Mouse (Mus musculus) c-Kit-positive CD71-positive TER-119-positive erythroid progenitor cells, embryonic 14.5 days (primary cell): Measurements from ENCODE around the gene Fbxo33.
"Not testable (repeated sequence)": the region's sequence is repeated elsewhere in the genome, so short reads cannot be mapped to it uniquely, and the experiment has no call there.

ENCODE experiments used
- DNase-seq: peaks from one replicate; pipeline ENCODE4 v3.0.0-alpha.2; 2013; ENCODE audit warnings: low spot score

Gene Fbxo33

DNA sequence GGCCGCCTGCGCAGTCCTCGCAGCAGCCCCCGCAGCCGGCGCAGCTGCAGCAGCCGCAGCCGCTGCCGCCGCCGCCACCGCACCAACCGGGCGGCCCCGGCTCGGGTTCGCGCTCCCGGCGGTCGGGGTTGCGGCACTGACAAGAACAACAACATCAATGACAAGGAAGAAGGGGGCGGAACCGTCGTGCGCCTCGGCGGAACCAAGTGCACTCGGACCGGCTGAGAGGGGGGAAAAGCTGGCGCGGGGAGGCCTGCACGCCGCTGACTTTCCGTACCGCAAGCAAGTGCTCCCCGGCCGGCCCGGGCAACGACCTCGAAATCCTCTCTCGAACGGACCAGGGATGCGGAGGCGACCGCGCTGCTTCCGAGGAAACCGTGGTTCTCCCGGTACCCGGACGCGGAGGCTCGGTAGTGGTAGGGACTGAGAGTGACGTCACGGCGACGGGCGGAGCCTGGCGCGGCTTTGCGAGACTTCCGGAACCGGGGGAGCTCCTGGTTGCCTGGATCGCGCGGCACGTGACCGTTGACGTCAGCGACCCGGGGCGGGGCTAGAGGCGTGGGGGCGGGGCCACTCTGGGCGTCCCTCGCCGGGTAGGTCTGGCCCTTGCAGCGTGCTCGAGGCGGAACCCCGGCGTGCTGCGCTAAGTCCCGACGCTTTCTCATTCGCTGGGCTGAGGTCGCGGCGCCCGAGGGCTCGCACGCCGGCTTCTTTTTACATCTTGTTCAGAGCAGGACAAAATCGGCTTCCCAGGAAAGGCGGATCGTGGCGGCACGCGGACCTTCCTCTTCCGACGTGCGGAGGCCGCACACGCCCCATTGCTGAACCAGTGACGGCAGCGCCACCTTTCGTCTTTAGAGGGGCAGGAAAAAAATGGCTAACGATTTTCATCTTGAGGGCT is at the start of gene Fbxo33:
Fbxo33 (minus strand) TSS at position 401 of the 901 bp plus-strand sequence.
- DNase-seq, result peak; percentile 96

DNA sequence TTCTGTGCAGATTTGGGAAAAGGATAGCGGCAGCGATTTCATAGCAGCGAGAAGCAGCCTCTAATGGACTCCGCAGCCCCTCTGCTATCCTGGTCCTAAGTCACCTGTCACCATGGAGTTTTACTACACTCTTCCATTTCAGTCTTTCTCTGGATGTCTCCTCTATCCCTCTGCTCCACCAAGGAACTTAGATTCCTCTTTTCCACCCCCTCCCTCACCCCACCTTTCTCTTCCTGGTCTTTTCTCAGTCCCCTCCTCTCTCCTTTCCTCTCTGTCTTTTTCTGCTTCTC is 46.4 kb upstream of the Fbxo33 start:
- DNase-seq, result no peak

DNA sequence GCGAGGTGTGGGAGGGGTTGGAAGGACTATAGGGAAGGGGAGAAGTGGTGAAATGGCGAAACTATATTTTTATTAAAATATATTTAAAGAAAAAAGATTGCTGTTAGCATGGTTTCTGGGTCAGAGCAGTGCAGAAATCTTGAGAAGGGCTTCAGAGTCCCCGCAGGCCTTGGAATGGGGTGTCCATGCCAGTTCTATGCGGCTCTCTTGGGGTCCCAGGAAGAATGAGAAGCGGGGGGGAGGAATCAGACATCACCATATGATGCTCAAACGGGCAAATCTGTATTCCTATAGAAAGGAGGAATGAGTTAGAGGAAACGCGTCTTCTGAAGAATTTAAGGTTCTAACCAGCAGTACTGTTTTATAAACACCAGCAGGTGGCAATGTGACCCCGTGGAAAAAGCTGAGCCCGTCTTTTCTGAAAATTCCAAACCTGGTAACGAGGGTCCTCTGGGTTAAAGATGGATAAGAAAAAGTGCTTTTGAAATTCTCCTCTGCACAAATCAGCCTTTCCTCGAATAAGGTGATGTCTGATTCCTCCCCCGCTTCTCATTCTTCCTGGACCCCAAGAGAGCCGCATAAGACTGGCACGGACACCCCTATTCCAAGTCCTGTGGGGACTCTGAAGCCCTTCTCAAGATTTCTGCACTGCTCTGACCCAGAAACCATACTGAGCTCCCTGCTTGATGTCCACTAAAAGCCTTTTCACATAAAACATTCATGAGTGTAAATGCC is 45.8 kb upstream of the Fbxo33 start:
- no peak for DNase-seq

DNA sequence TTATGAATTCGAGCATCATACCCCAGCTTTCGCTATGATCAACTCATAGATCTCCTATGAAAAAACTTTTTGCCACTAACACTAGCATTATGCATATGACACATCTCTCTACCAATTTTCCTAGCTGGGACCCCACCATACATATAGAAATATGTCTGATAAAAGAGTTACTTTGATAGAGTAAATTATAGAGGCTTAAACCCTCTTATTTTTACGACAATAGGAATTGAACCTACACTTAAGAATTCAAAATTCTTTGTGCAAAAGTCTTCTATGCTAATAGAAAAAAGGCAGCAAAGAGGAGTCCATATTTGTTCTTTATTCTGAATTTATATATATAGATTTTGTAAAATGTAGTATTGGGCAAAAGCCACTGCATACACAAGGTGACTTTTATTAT is 43.3 kb upstream of the Fbxo33 start:
- no peak for DNase-seq

DNA sequence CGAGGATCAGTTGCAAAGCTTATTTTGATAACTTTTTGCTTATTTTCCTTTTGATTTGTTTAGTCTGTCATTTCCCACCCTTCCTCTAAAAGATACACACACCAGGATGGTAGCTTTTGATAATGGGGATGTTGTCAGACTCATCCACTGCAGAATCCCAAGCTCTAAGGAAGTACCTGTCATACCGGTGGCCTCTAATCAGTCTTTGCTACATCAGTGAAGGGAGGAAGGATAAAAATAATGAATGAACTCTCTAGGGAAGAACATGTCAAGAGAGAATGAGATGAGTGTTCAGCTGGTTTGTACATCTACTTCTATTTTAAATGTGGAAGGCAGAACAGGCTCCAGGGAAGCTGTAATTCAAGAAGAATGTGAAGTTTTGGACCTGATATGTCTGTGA is 41.3 kb upstream of the Fbxo33 start:
- no peak for DNase-seq

DNA sequence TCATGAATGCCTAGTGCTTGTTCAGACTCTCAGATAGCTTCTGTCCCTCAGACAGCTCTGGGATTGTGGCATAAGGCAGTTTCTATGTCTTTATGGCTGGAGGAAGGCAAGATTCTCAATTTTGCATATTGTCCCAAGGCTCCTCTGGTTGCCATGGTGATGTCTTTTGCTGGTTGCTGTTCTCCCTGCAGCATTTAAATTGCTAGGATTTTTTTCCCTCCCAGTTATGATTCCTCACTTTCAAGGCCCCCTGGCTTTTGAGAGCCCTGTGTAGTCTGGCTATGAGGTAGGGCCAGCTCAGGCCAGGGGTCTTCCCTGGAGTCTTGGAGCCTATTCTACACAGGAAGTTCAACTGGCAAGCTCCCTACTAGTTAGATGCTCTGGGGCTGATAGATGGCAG is 40.8 kb upstream of the Fbxo33 start:
- DNase-seq, result no peak

DNA sequence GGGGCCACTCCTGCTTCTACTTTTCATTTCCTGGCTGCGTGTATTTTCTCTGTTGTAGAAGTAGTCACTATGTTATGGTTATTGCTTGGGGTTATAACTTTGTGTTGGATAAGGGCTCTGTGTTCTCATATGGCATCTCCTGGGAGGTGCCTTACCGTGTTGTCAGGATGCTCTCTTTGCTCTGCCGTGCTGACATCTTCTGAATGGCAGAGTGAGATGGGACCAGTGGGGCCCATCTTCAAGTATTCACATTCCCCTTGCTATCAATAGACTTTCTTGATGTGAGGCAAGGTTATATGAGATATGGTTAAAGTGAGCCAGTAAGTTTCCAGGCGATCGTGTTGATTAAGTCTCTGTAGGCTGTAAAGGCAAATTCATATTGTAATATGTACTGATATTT is 39.5 kb upstream of the Fbxo33 start:
- no peak for DNase-seq

DNA sequence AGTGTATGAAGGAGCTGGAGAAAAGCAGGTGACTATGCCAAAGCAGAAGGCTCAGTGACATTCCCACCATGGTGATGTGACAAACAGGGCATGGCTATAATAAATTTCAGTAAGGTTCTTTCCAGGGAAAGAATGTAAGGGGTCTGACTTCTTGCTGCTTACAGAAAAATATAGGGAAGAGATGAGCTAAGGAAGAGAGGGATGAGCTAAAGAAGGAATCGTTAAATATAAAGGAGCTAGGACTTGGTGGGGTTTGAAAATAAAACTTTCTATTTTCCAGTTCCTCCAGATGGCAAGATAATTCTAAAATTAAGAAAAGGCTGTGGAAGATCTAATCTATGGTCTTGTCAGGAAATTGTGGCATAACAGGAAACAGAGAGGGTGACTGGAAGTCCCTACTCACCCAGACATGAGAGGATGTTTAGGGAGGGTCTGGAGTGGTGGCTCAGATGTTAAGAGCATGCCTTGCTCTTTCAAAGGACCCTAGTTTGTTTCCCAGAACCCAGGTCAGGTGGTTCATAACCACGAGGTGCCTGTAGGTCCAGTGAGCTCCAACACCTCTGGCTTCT is 30.8 kb upstream of the Fbxo33 start:
- no peak for DNase-seq

DNA sequence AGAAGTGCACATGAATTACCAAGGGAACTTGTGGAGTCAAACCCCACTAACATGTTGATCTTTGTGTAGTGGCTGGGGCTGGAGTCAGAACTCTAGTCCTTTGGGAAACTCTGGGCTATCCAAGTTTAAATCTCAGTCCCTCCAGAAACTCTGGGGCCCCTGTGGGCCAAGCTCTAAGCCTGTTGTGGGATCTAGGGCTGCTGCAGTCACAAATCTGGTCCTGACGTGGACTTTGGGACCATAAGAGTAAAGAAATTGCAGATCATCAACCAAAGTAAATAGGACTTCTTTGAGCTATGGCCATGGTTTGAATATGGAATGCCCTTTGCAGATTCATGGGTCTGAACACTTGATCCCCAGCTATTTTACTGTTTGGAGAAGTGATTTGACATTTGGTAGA is 29.4 kb upstream of the Fbxo33 start:
- no peak for DNase-seq

DNA sequence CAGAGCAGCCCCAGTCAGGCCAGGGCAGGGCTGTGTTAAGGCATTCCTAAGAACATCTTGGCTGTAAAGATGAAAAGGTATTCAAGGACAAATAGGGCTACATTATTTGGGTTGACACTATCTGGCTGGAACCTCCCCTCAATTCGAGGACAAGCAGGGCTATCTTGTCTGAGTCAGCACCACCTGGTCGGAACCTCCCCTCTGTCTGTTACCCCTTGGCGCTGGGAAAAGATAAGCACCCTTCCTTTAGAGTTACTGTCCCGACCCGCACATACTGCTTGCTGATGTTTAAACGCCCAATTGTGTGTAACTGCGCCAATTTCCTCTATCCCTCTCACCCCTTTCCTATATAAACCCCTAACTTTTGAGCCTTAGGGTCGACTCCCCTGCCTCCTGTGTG is 21.5 kb upstream of the Fbxo33 start:
- DNase-seq, result not testable (repeated sequence)

DNA sequence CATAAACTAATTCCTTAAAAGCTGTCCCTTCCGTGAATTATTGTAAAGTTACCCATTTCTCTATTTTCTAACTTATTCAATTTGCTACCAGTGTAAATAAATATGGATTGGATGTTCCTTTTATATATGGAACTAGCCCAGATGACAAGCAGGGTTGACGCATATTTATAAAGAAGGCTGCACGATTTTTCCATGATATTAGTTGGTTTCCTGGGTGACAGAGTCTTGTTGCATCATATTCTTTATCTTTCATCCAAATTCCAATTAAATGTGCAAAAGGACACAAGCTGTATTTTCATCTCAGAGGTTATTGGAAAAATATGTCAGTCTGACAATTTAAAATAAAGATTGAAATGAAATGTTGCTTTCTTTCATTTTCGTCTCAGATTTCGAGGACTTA is 18.9 kb upstream of the Fbxo33 start:
- DNase-seq, result no peak

DNA sequence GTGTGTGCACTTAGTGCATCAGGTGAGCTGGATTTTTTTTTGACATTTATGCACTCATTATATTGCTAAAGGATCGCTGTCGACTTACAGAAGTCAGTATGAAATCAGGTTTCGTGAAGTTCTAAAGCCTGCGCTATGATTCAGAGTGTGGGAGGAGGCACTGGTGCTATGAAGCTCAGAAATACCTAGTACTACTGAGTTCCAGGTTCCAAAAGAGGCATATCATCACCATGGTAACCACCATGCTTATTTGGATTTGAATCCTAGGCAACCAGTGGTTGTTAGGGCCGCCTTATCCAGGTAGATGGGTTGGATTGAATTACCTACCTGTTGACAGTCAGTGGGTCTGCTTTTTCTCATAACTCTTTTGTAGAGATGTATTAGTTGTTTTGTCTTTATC is 8.9 kb upstream of the Fbxo33 start:
- DNase-seq, result no peak

DNA sequence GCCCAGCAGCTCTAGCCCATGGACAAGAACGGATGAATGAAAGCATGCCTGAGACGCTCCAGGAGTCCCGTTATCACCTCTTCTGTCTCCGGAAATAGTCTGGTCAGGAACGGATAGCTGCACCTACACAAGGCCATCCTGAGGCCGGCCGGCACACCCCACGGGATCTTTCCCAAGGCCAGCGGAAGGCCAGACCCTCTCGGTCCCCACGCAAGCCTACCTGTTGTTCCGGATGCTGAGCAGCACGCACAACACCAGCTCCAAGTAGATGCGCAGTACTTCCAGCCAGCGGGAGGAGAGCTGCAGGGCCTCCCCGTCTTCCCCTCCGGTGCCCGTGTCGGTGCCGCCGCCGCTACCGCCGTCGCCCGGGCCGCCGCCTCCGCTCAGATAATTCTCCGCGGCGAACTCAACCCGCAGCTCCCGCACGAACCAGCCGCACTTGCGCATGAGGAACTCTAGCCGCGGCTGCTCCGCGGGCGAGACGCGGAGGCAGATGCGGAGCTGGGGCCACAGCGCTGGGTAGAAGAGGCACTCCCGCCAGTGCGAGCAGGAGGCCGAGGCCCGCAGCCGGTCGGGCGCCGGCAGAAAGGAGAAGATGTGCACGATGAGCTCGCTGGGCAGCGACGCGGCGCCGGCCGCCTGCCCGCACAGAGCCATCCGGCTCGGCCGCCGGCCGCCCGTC is 744 bp downstream of the Fbxo33 start:
- no peak for DNase-seq

DNA sequence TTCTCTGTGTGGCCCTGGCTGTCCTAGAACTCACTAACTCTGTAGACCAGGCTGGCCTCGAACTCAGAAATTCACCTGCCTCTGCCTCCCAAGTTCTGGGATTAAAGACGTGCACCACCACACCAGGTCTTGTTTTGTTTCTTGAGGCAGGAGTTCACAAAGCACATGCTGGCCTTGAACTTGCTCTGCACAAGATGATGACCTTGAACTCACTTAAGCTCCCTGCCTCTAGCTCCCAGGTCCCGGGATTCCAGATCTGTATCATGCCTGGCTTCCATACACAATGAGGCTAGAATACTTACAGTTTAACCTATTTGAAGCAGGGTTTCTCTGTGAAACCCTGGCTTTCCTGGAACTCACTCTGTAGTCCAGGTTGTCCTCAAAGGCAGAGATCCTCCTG is 2.2 kb downstream of the Fbxo33 start:
- no peak for DNase-seq

DNA sequence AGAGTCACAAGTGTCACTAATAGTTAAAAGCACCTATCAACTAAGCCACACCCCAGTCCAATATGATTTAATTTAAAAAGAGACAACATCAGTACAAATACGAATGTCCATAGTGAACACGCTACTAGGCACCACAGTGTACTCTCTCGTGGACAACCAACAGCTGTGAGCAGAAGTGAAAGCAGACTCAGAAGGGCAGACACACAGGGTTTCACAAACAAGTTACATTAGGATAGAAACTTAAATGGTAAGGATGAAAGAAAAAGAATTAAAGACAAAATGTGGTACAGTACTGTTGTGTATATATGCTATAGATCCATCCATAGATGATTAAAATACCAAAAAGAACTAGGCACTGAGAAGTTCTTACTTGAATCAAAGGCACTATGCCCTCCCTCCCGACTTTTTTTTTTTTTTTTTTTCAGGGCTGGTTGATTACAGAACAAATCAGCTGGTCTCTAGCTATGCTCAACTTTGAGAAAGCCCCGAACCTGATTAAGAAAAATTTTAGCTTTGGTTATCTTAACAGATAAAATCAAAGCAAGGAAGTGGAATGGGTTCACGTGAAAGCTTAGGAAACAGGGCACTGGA is 2.8 kb downstream of the Fbxo33 start:
- no peak for DNase-seq

DNA sequence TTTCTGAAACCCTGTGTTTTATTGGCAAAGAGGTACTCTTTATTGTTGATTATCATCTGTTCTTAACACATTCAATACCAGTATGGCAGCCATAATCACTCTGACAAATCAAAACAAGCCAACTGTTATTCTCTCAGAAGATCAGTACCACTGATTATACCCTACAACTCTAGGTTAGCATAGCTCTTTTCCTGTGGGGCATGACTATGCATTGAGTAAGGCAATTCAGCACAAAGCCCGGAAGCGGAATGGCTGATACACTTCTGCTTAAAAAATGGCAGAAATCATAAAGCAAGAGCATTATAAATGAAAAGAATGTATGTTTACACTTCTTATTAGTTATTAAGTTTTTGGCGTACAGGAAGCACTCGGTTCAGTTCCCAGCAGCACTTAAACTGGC is 3.3 kb downstream of the Fbxo33 start:
- no peak for DNase-seq

DNA sequence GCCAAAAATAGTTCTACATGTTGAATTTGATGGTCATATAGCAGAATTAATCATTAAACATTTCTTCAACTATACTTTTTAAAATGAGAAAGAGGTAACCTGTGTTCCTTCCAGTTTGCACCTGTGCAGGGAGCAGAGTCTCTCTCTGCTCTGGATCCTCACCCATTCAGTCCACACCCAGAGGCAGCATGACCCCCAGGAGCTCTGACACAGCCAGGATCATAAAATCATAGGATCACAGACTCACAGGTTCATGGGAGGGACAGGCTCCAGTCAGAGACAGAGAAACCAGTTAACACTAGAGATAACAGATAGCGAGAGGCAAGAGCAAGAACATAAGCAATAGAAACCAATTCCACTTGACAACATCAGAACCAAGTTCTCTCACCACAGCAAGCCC is 11.7 kb downstream of the Fbxo33 start:
- DNase-seq, result no peak

DNA sequence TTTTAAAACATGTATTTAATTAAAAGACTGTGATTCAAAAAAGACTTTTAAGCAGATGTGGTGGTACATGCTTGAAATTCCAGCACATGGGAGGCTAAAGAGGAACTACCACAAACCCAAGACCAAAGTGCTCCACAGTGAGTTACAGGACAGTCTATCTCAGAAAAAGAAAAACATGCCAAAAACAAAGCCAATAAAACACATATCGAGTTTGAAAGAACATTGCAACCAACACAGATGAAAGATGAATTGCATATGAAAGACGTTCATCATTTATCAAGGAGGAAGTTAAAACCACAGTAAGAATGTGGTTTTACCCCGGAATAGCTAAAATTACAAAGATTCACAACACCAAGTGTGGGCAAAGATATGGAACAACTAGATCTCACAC is 12.5 kb downstream of the Fbxo33 start:
- no peak for DNase-seq

DNA sequence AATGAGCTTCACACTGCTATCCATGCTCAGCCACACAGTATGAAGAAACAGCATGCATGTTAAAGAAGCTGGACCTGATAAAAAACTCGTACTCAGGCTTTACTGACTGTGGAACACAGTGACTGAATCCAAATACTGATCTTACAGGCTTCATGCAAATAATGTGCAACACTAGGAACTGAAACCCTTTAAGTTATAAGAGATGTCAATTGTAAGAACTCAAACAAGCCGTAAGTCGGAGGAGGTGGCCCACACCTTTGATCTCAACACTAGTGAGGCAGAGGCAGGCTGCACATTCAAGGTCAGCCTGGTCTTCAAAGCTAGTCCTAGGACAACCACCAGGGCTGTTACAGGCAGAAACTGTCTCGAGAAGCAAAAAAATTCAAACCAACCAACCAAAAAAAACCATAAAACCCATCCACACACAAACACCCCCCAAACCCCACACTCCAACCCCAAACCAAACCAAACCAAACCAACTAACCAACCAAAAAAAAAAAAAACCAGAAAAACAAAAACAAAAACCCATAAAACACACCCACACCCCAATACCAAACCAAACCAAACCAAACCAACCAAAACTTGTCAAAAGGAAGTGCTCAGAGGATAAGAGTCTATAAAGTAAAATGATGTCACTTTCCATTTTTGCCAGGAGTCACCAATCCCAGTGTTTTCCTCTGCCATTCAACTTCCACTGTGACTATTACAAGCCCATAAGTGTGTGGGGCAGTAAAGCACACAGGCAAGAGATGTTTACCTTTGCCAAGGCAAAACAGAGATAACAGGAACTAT is 13.1 kb downstream of the Fbxo33 start:
- DNase-seq, result no peak

DNA sequence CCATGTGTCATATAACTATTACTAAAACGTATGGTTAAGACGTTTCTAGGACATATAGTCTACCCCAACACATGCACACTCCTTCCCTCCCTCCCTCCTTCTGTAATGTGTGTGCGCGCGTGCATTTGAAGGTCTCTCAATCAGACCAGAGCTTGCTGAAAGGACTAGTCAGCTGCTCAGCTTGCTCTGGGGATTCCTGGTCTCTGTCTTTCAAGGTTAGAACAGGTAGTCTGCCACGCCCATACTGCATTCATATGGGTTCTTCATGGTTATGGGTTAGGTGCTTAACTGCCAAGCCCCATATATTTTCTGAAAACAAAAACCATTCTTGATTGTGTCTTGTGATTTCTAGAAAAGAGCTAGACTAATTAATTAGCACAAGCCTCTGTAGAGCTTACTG is 14.0 kb downstream of the Fbxo33 start:
- no peak for DNase-seq

DNA sequence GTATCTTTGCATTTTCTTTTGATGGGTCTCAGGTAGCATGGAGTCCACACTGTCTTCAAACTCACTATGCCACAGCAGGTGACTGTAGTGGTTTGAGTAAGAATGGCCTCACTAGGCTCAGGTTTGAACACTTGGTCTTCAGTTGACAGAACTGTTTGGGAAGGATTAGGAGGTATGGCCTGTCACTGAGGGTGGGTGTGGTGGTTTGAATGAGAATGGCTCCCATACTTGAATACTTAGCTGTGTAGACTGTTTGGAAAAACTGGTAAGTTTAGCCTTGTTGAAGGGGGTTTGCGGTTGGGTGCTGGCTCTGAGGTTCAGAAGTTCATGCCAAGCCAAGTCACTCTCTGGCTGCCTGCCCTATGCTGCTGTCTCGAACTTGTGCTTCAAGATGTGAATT is 20.2 kb downstream of the Fbxo33 start:
- DNase-seq, result no peak

DNA sequence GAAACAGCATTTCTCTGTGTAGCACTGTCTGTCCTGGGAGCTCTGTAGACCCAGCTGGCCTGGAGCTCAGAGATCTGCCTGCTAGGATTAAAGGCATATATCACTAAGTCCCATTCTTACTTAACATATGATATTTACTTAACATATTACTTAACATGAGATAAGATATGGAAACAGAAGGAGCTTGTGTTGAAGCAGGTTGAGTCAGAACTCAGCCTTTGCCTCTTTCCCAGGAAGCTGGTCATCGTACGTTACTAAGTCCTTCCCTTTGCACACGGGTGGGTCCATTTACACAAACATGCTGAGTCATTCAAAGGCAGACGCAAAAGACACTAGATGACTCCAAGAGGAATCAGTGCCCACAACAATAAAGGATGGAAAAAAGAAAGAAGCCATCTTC is 20.8 kb downstream of the Fbxo33 start:
- DNase-seq, result no peak
